Mouse (Mus musculus) heart, adult 9 months (tissue): ENCODE data around the gene Zbtb12.
"Not testable (repeated sequence)": the region's sequence is repeated elsewhere in the genome, so short reads cannot be mapped to it uniquely, and the experiment has no call there.

ENCODE experiments used
- DNase-seq, 2 experiments: peaks; one replicate each; pipeline ENCODE4 v3.0.0; 2022; ENCODE audit warnings: low spot score in 2 of 2

Gene Zbtb12

GRCm38 (mm10) chr17:34900826-34901225, 21.5 kb downstream of the Zbtb12 start:
- DNase-seq = not testable (repeated sequence)

GRCm38 (mm10) chr17:34901948-34902347, 22.7 kb downstream of the Zbtb12 start:
- not testable (repeated sequence) for DNase-seq

- no peak for DNase-seq
Observed at GRCm38 (mm10) chr17:34902895-34903294, 23.6 kb downstream of the Zbtb12 start.

- no peak for DNase-seq
Observed at GRCm38 (mm10) chr17:34910982-34911381, 31.7 kb downstream of the Zbtb12 start.

GRCm38 (mm10) chr17:34911945-34912351, 32.7 kb downstream of the Zbtb12 start:
- DNase-seq = peak; percentile 57 to 65

- DNase-seq = no peak
Observed at GRCm38 (mm10) chr17:34913930-34914665, 34.8 kb downstream of the Zbtb12 start, which contains the start of gene Slc44a4. Slc44a4 (plus strand) TSS chr17:34914466.

- DNase-seq = no peak
Observed at GRCm38 (mm10) chr17:34915410-34915831, 36.1 kb downstream of the Zbtb12 start.

GRCm38 (mm10) chr17:34916316-34916715, 37.0 kb downstream of the Zbtb12 start:
- DNase-seq = no peak

GRCm38 (mm10) chr17:34917188-34917587, 37.9 kb downstream of the Zbtb12 start:
- no peak for DNase-seq

GRCm38 (mm10) chr17:34922939-34923338, 43.7 kb downstream of the Zbtb12 start:
- no peak for DNase-seq

GRCm38 (mm10) chr17:34924258-34924657, 45.0 kb downstream of the Zbtb12 start:
- DNase-seq = no peak

GRCm38 (mm10) chr17:34927306-34928019, 48.2 kb downstream of the Zbtb12 start:
- DNase-seq = no peak

GRCm38 (mm10) chr17:34928841-34929240, 49.6 kb downstream of the Zbtb12 start:
- no peak for DNase-seq

- peak; percentile 99 for DNase-seq
Observed at GRCm38 (mm10) chr17:34931061-34931734, 51.9 kb downstream of the Zbtb12 start, which contains the start of gene Neu1. Neu1 (plus strand) TSS chr17:34931253.

GRCm38 (mm10) chr17:34931735-34932098, 52.4 kb downstream of the Zbtb12 start:
- no peak for DNase-seq

- DNase-seq = no peak
Observed at GRCm38 (mm10) chr17:34932287-34932686, 53.0 kb downstream of the Zbtb12 start.

- DNase-seq = no peak
Observed at GRCm38 (mm10) chr17:34934031-34934430, 54.7 kb downstream of the Zbtb12 start.

GRCm38 (mm10) chr17:34934830-34935229, 55.5 kb downstream of the Zbtb12 start:
- DNase-seq = peak; percentile 35 to 60

GRCm38 (mm10) chr17:34937960-34938505, 58.8 kb downstream of the Zbtb12 start:
- no peak for DNase-seq

GRCm38 (mm10) chr17:34941344-34942041, 62.2 kb downstream of the Zbtb12 start:
- peak; percentile 47 to 48 for DNase-seq

- no peak for DNase-seq
Observed at GRCm38 (mm10) chr17:34943128-34943815, 64.0 kb downstream of the Zbtb12 start.
